Comparison of ENCODE assay signal across 21 mouse cellular contexts in the genomic region with DNA sequence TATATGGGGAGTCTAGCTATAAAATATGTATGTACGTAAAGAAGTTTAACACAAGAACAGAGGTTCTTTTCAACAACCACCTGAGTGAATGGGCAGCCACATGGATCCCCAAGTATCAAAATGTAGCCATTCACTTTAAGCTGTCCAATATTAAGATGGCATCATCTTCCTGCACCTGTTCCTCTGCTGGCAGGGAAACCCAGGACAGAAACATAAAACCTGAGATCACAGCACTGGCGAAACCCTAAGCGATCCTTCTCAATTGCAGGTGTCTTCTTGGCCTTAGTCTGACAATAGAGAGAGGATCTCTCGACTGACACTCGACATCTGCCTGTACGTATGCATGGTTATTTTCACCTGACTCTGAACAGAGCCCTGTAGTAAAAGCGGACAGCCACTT. TPM values are rescaled to one million over a fixed set of nuclear protein-coding genes. Genes with fewer than 3 reads are reported as not detected.
DNase-seq lines count a peak whose midpoint lies in the region; TF ChIP-seq lines count a peak whose summit lies in the region.
"Had no signal": no experiment of that assay in that cellular context is flagged by ENCODE, and none has a peak within 500 bp of the region (broad histone marks: within the 10 kb centered on the region; RNA-seq: fewer than 3 reads in every experiment).

No protein-coding gene starts in this region.

- intact Hi-C loops in gastrocnemius, postnatal 36 days (cut with DNase I): no loop called here
- intact Hi-C loops in gastrocnemius, postnatal 14 days (cut with DNase I; ENCODE audit: low total_unique reads): no loop called here

- H3K27ac ChIP-seq in testis, adult 2 months (ENCODE audit: control insufficient read depth, insufficient read depth, low read depth, low read length): no peak overlapping the region
- H3K27ac ChIP-seq: embryonic facial prominence, embryonic 10.5 days; embryonic facial prominence, embryonic 12.5 days; forebrain, embryonic 13.5 days; forebrain, embryonic 15.5 days had no signal

- no peaks in the 10 kb centered on the region for H3K4me1 ChIP-seq in testis, adult 2 months (ENCODE audit: control insufficient read depth, insufficient read depth, low read length)
- H3K4me1 ChIP-seq: embryonic facial prominence, embryonic 10.5 days; embryonic facial prominence, embryonic 12.5 days; forebrain, embryonic 13.5 days; forebrain, embryonic 15.5 days had no signal

- H3K27me3 ChIP-seq in testis, adult 2 months (ENCODE audit: control insufficient read depth, insufficient read depth, low read length): no peaks in the 10 kb centered on the region
- H3K27me3 ChIP-seq: CH12.LX; embryonic facial prominence, embryonic 12.5 days; forebrain, embryonic 13.5 days; forebrain, embryonic 15.5 days; Patski had no signal

- H3K36me3 ChIP-seq in testis, adult 2 months (ENCODE audit: control insufficient read depth, insufficient read depth, low read length): no peaks in the 10 kb centered on the region; the same call in 1 of the 2 replicates

- DNase-seq in gastrocnemius, adult 18-20 months (ENCODE audit: low spot score): peak; percentile 58
- no peak for DNase-seq in gastrocnemius, postnatal 36 days
- DNase-seq in gastrocnemius, adult 8-10 months (ENCODE audit: low spot score in 2 of 2): peak; percentile 11 to 18
- no peak for DNase-seq in gastrocnemius, postnatal 14 days
- DNase-seq in testis, postnatal 14 days (ENCODE audit: low spot score): no peak
- DNase-seq: adrenal gland, adult 8-10 months; adrenal gland, postnatal 14 days; adrenal gland, postnatal 36 days; B cell, adult 2 months; cerebellum, adult 11-12 months; cerebellum, adult 2 months; cerebellum, adult 9-10 months; cerebellum, postnatal 10 days; cerebellum, postnatal 25 days had no signal

- peak overlapping the region; percentile 33; the same call in 1 of the 2 replicates for H3K4me3 ChIP-seq in testis, adult 2 months (ENCODE audit: control insufficient read depth, low read depth, low read length)
- H3K4me3 ChIP-seq: embryonic facial prominence, embryonic 10.5 days; embryonic facial prominence, embryonic 12.5 days; forebrain, embryonic 13.5 days; forebrain, embryonic 15.5 days had no signal

- no peak for TF ChIP-seq POLR2A in testis, adult 2 months (IDR thresholded peaks at IDR 0.05; ENCODE audit: control insufficient read depth, low read depth, low read length)

- no peak for TF ChIP-seq CTCF in testis, adult 2 months (IDR thresholded peaks at IDR 0.05; ENCODE audit: control insufficient read depth, insufficient read depth, insufficient replicate concordance, low read depth, low read length)

RNA-seq across cellular contexts. Expression of a gene that starts 16.1 kb away (rescaled TPM):
- 10 to 100 TPM; 20.7 to 24.4 TPM for total RNA-seq in gastrocnemius, adult 18-20 months (2021)
- 10 to 100 TPM; 17.7 to 20.5 TPM for total RNA-seq in gastrocnemius, postnatal 36 days (2021)
- 10 to 100 TPM; 20.4 to 23.4 (median 23.0) TPM for total RNA-seq in gastrocnemius, adult 8-10 months (2022)
- 10 to 100 TPM; 24.6 to 26.8 TPM for total RNA-seq in gastrocnemius, postnatal 14 days (2021)
- 11.2 and 14.2 TPM in 2 replicates for polyA plus RNA-seq in testis, adult 2 months (2012; rRNA removed)

Comparison
In these comparisons a context has a peak if more than half of its experiments do, and no peak if none do; other contexts are left out.
1. DNase-seq: peak in gastrocnemius, adult 18-20 months (single experiment) and gastrocnemius, adult 8-10 months (2 of 2); none in gastrocnemius, postnatal 36 days (0 of 2), gastrocnemius, postnatal 14 days (single experiment) and testis, postnatal 14 days (single experiment).